Mouse (Mus musculus): ENCODE results near the gene Ahcy. TPM values are rescaled to one million over a fixed set of nuclear protein-coding genes. Genes with fewer than 3 reads are reported as not detected.
"Not testable (repeated sequence)": the region's sequence is repeated elsewhere in the genome, so short reads cannot be mapped to it uniquely, and the experiment has no call there.

The Ahcy gene
- total RNA-seq (2021) = 10 to 100 TPM; 75.1 to 88.2 TPM
- long read RNA-seq, experiment 1, transcript Ahcy-201 (10 exons, 2,543 nt) = major isoform, 43 of 61 reads
- long read RNA-seq, experiment 1, partial matches to known transcripts = 15 of 61 reads
- long read RNA-seq, experiment 1, other reads (novel, unspliced or antisense) = 3 of 61 reads
- long read RNA-seq, experiment 2, transcript Ahcy-201 (10 exons, 2,543 nt) = major isoform, 87 of 113 reads
- long read RNA-seq, experiment 2, partial matches to known transcripts = 23 of 113 reads
- long read RNA-seq, experiment 2, other reads (novel, unspliced or antisense) = 3 of 113 reads

GRCm38 (mm10) chr2:155073978-155074765 is at the start of gene Ahcy:
Gene Ahcy, minus strand, starts transcription at chr2:155074497.
- peak; percentile 68 to 84 for DNase-seq (ENCODE audit: low spot score in 2 of 2)

- DNase-seq (ENCODE audit: low spot score in 2 of 2) = no peak
Observed at GRCm38 (mm10) chr2:155115216-155115830, 41.0 kb upstream of the Ahcy start.

- not testable (repeated sequence) for DNase-seq (ENCODE audit: low spot score in 2 of 2)
Observed at GRCm38 (mm10) chr2:155107276-155107675, 33.0 kb upstream of the Ahcy start.

- no peak for DNase-seq (ENCODE audit: low spot score in 2 of 2)
Observed at GRCm38 (mm10) chr2:155103607-155104006, 29.3 kb upstream of the Ahcy start.

GRCm38 (mm10) chr2:155101761-155102181 is 27.5 kb upstream of the Ahcy start:
- DNase-seq (ENCODE audit: low spot score in 2 of 2) = no peak

- no peak for DNase-seq (ENCODE audit: low spot score in 2 of 2)
Observed at GRCm38 (mm10) chr2:155100796-155101259, 26.5 kb upstream of the Ahcy start.

- no peak for DNase-seq (ENCODE audit: low spot score in 2 of 2)
Observed at GRCm38 (mm10) chr2:155099994-155100795, 25.9 kb upstream of the Ahcy start.

GRCm38 (mm10) chr2:155099421-155099820 is 25.1 kb upstream of the Ahcy start:
- DNase-seq (ENCODE audit: low spot score in 2 of 2) = no peak

GRCm38 (mm10) chr2:155098720-155099380 is 24.6 kb upstream of the Ahcy start:
- DNase-seq (ENCODE audit: low spot score in 2 of 2) = no peak

- no peak for DNase-seq (ENCODE audit: low spot score in 2 of 2)
Observed at GRCm38 (mm10) chr2:155093418-155093817, 19.1 kb upstream of the Ahcy start.

- no peak for DNase-seq (ENCODE audit: low spot score in 2 of 2)
Observed at GRCm38 (mm10) chr2:155091743-155092075, 17.4 kb upstream of the Ahcy start.

GRCm38 (mm10) chr2:155090909-155091742 is 16.8 kb upstream of the Ahcy start:
- no peak for DNase-seq (ENCODE audit: low spot score in 2 of 2)

- no peak for DNase-seq (ENCODE audit: low spot score in 2 of 2)
Observed at GRCm38 (mm10) chr2:155088264-155088663, 14.0 kb upstream of the Ahcy start.

GRCm38 (mm10) chr2:155086328-155086727 is 12.0 kb upstream of the Ahcy start:
- DNase-seq (ENCODE audit: low spot score in 2 of 2) = no peak

- no peak for DNase-seq (ENCODE audit: low spot score in 2 of 2)
Observed at GRCm38 (mm10) chr2:155084546-155084945, 10.2 kb upstream of the Ahcy start.

- peak; percentile 47 to 59 for DNase-seq (ENCODE audit: low spot score in 2 of 2)
Observed at GRCm38 (mm10) chr2:155082121-155082803, 8.0 kb upstream of the Ahcy start.

GRCm38 (mm10) chr2:155081056-155081455 is 6.8 kb upstream of the Ahcy start:
- no peak for DNase-seq (ENCODE audit: low spot score in 2 of 2)

- DNase-seq (ENCODE audit: low spot score in 2 of 2) = no peak
Observed at GRCm38 (mm10) chr2:155080179-155080530, 5.9 kb upstream of the Ahcy start.

- DNase-seq (ENCODE audit: low spot score in 2 of 2) = no peak
Observed at GRCm38 (mm10) chr2:155079500-155080178, 5.3 kb upstream of the Ahcy start.
